Mouse (Mus musculus) brain, embryonic 14.5 days (tissue): ENCODE results near the gene Mia. TPM values are rescaled to one million over a fixed set of nuclear protein-coding genes. Genes with fewer than 3 reads are reported as not detected.

Experiments used
- DNase-seq: peaks from one replicate; pipeline ENCODE4 v3.0.0-alpha.2; 2011; ENCODE audit warnings: low read depth
- CTCF ChIP-seq: fragments of 200-500 bp; IDR thresholded peaks from 2 replicates; pipeline ENCODE4 v1.5.1; 2012; ENCODE audit warnings: inconsistent platforms, mild to moderate bottlenecking, moderate library complexity, borderline replicate concordance; ENCODE audit not compliant: insufficient read depth, insufficient read length; ENCODE audit errors: extremely low read depth
- POLR2A ChIP-seq: fragments of 200-500 bp; IDR thresholded peaks from 2 replicates; pipeline ENCODE4 v1.6.1; 2012; ENCODE audit warnings: mild to moderate bottlenecking, inconsistent platforms, borderline replicate concordance; ENCODE audit not compliant: poor library complexity, insufficient read depth, insufficient read length, severe bottlenecking; ENCODE audit errors: extremely low read depth
- polyA plus RNA-seq: library from polyadenylated mRNA; depleted of rRNA; stranded (reverse); fragments of >200 nt; gene quantifications from 2 replicates; pipeline ENCODE4 v1.2.3, GENCODE M21; 2012

Mia gene
- polyA plus RNA-seq, 1 experiment = 14.6 TPM

- TF ChIP-seq POLR2A (no peak; the same call in 1 of the 2 replicates), CTCF (no peak)
- DNase-seq = peak; percentile 97
Observed at GRCm38 (mm10) chr7:27166614-27167474, 14.1 kb downstream of the Mia start, which contains the start of gene Egln2. Egln2 (minus strand) TSS chr7:27166802.

GRCm38 (mm10) chr7:27166229-27166613 lies 14.7 kb downstream of the Mia start:
- no peak; the same call in 1 of the 2 replicates for TF ChIP-seq POLR2A
- no peak for TF ChIP-seq CTCF
- peak; percentile 87 for DNase-seq

- TF ChIP-seq CTCF = no peak
- TF ChIP-seq POLR2A = no peak
- DNase-seq = no peak
Observed at GRCm38 (mm10) chr7:27165696-27166095, 15.3 kb downstream of the Mia start.

GRCm38 (mm10) chr7:27165007-27165655 lies 15.8 kb downstream of the Mia start:
- no peak for TF ChIP-seq POLR2A
- no peak for TF ChIP-seq CTCF
- DNase-seq = no peak

- DNase-seq = no peak
- TF ChIP-seq POLR2A (no peak), CTCF (no peak)
Observed at GRCm38 (mm10) chr7:27164112-27164947, 16.6 kb downstream of the Mia start.

GRCm38 (mm10) chr7:27163450-27163805 lies 17.5 kb downstream of the Mia start:
- DNase-seq = no peak

GRCm38 (mm10) chr7:27162780-27163449 lies 18.0 kb downstream of the Mia start:
- no peak for DNase-seq
- TF ChIP-seq CTCF = no peak
- no peak for TF ChIP-seq POLR2A

More at GRCm38 (mm10) chr7:27163450-27163805, 17.5 kb downstream of the Mia start:
- TF ChIP-seq CTCF (no peak), POLR2A (no peak)

GRCm38 (mm10) chr7:27161744-27162143 lies 19.2 kb downstream of the Mia start:
- DNase-seq = no peak

GRCm38 (mm10) chr7:27160921-27161320 lies 20.0 kb downstream of the Mia start:
- TF ChIP-seq CTCF (no peak), POLR2A (no peak)
- DNase-seq = no peak

More at GRCm38 (mm10) chr7:27161744-27162143, 19.2 kb downstream of the Mia start:
- TF ChIP-seq CTCF = no peak

- DNase-seq = peak; percentile 97
Observed at GRCm38 (mm10) chr7:27159882-27160281, 21.1 kb downstream of the Mia start.

GRCm38 (mm10) chr7:27159256-27159655 lies 21.7 kb downstream of the Mia start:
- TF ChIP-seq CTCF = no peak
- TF ChIP-seq POLR2A = no peak

More at GRCm38 (mm10) chr7:27159882-27160281, 21.1 kb downstream of the Mia start:
- TF ChIP-seq CTCF (peak; percentile 96), POLR2A (no peak)

GRCm38 (mm10) chr7:27158171-27158570 lies 22.8 kb downstream of the Mia start:
- no peak for DNase-seq
- TF ChIP-seq CTCF = no peak
- no peak for TF ChIP-seq POLR2A

More at GRCm38 (mm10) chr7:27159256-27159655, 21.7 kb downstream of the Mia start:
- DNase-seq = no peak
